In the genomic region with DNA sequence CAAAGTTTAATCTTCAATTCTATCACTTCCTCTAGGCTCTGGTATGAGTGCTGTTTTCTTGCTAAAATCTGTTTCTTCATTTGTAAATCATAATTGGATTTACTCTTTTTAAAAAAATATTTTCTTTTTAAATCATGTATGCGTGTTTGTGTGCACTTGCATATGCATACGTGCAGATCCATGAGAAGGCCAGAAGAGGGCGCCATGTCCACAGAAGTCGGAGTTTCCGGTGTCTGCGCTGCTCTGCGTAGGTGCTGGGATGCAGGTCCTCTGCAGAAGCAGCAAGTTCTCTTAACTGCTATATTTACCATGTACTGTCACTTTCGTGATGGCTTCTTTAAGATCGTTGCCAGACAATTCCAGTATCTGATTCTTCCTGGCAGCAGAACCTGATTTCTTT, we compare ENCODE assay signal across 9 mouse cellular contexts.
A peak's percentile ranks its signal among the peaks of the same experiment; 100 is the strongest.
DNase-seq lines count a peak whose midpoint lies in the region; ATAC-seq and TF ChIP-seq lines count a peak whose summit lies in the region.
"Had no signal": no experiment of that assay in that cellular context is flagged by ENCODE, and none has a peak within 500 bp of the region (broad histone marks: within the 10 kb centered on the region; RNA-seq: fewer than 3 reads in every experiment).

No protein-coding gene starts in this region.

- WGBS in limb, embryonic 11.5 days = 78% methylated on average over 9 of the region's 9 CpGs
- WGBS in limb, embryonic 10.5 days = 75% methylated on average over 9 of the region's 9 CpGs

- H3K9me3 ChIP-seq in limb, embryonic 11.5 days (ENCODE audit: control insufficient read depth, low read length) = no peaks in the 10 kb centered on the region
- no peaks in the 10 kb centered on the region for H3K9me3 ChIP-seq in limb, embryonic 10.5 days (replicated peaks)
- H3K9me3 ChIP-seq: intestine, embryonic 15.5 days had no signal

- H3K4me1 ChIP-seq in limb, embryonic 11.5 days (ENCODE audit: control insufficient read depth, insufficient read depth, low read length) = 0 out of 2 replicates have a peak, but pooled peaks cover 3% of the 10 kb centered on the region
- peaks cover 13% of the 10 kb centered on the region for H3K4me1 ChIP-seq in limb, embryonic 10.5 days
- H3K4me1 ChIP-seq in cortical plate, adult 2 months (ENCODE audit: control insufficient read depth, insufficient read depth, low read length) = no peaks in the 10 kb centered on the region
- H3K4me1 ChIP-seq: intestine, embryonic 15.5 days had no signal

- peak; percentile 49 for TF ChIP-seq CTCF in cortical plate, adult 2 months (IDR thresholded peaks at IDR 0.05; ENCODE audit: extremely low read depth, insufficient read depth, low read length)

- no peak for ATAC-seq in CD4-positive, CD25-positive, alpha-beta regulatory T cell, adult 4 months
- ATAC-seq in limb, embryonic 11.5 days (ENCODE audit: insufficient number of reproducible peaks, low FRiP score, low TSS enrichment, low read depth) = no peak
- ATAC-seq: intestine, embryonic 15.5 days had no signal

- H3K9ac ChIP-seq in limb, embryonic 11.5 days (ENCODE audit: low read length) = no peak overlapping the region
- H3K9ac ChIP-seq: intestine, embryonic 15.5 days had no signal

- H3K27ac ChIP-seq in limb, embryonic 11.5 days (replicated peaks; ENCODE audit: low read depth, low read length) = no peak overlapping the region
- H3K27ac ChIP-seq in limb, embryonic 10.5 days = no peak overlapping the region
- H3K27ac ChIP-seq in cortical plate, adult 2 months (ENCODE audit: insufficient read depth, low read length) = no peak overlapping the region
- H3K27ac ChIP-seq: intestine, embryonic 15.5 days had no signal

- no peak overlapping the region for H3K4me3 ChIP-seq in limb, embryonic 11.5 days (ENCODE audit: low read depth, low read length)
- H3K4me3 ChIP-seq in limb, embryonic 10.5 days = no peak overlapping the region
- no peak overlapping the region for H3K4me3 ChIP-seq in cortical plate, adult 2 months (ENCODE audit: insufficient read depth, low read length)
- H3K4me3 ChIP-seq: intestine, embryonic 15.5 days had no signal

- TF ChIP-seq POLR2A in cortical plate, adult 2 months (IDR thresholded peaks at IDR 0.05; ENCODE audit: extremely low read depth, insufficient read depth, low read length) = no peak

- no peak overlapping the region for H3K4me2 ChIP-seq in limb, embryonic 11.5 days (ENCODE audit: low read depth, severe bottlenecking)
- H3K4me2 ChIP-seq: intestine, embryonic 15.5 days had no signal

- H3K27me3 ChIP-seq in limb, embryonic 11.5 days (ENCODE audit: control insufficient read depth, insufficient read depth, low read length) = no peaks in the 10 kb centered on the region
- no peaks in the 10 kb centered on the region for H3K27me3 ChIP-seq in limb, embryonic 10.5 days (ENCODE audit: low read depth, poor library complexity, severe bottlenecking)
- H3K27me3 ChIP-seq: intestine, embryonic 15.5 days had no signal

- no peaks in the 10 kb centered on the region for H3K36me3 ChIP-seq in limb, embryonic 11.5 days (ENCODE audit: control insufficient read depth, insufficient read depth, low read length)
- H3K36me3 ChIP-seq in limb, embryonic 10.5 days = no peaks in the 10 kb centered on the region
- H3K36me3 ChIP-seq: intestine, embryonic 15.5 days had no signal

- DNase-seq in CD4-positive, CD25-positive, alpha-beta regulatory T cell, adult 2 months (ENCODE audit: low read depth, low spot score) = peak; percentile 48
- DNase-seq in limb, embryonic 11.5 days (ENCODE audit: low spot score) = peak; percentile 40
- no peak for DNase-seq in limb, embryonic 10.5 days (ENCODE audit: low spot score)
- peak; percentile 11 for DNase-seq in naive thymus-derived CD4-positive, alpha-beta T cell, adult 2 months (ENCODE audit: low read depth)
- no peak for DNase-seq in cerebellum, adult 18-20 months
- no peak for DNase-seq in layer of hippocampus, adult 18-20 months (ENCODE audit: low spot score in 2 of 2)

Comparison
In these comparisons a context has a peak if more than half of its experiments do, and no peak if none do; other contexts are left out.
1. DNase-seq: peak in CD4-positive, CD25-positive, alpha-beta regulatory T cell, adult 2 months (single experiment), limb, embryonic 11.5 days (single experiment) and naive thymus-derived CD4-positive, alpha-beta T cell, adult 2 months (single experiment); none in limb, embryonic 10.5 days (single experiment), cerebellum, adult 18-20 months (0 of 2) and layer of hippocampus, adult 18-20 months (0 of 2).